Mouse (Mus musculus) forebrain, embryonic 10.5 days (tissue): ENCODE measurements around the gene Msx3. TPM values are rescaled to one million over a fixed set of nuclear protein-coding genes. Genes with fewer than 3 reads are reported as not detected.

Experiments used
- DNase-seq: peaks from one replicate; pipeline ENCODE4 v3.0.0-alpha.2; 2017; ENCODE audit warnings: low spot score; ENCODE audit errors: extremely low spot score
- H3K27ac ChIP-seq: fragments of 300-500 bp; sonication (generic); 2 replicates; pipeline ENCODE4 v1.5.1; 2016; ENCODE audit warnings: mild to moderate bottlenecking
- H3K27me3 ChIP-seq: fragments of 300-500 bp; sonication (generic); 2 replicates; pipeline ENCODE4 v1.6.1; 2016; ENCODE audit warnings: mild to moderate bottlenecking; ENCODE audit not compliant: poor library complexity, severe bottlenecking
- H3K36me3 ChIP-seq: fragments of 300-500 bp; sonication (generic); replicated peaks from 2 replicates; pipeline ENCODE4 v1.6.1; 2016; ENCODE audit warnings: mild to moderate bottlenecking, moderate library complexity
- H3K4me1 ChIP-seq: fragments of 300-500 bp; sonication (generic); 2 replicates; pipeline ENCODE4 v1.6.1; 2016
- H3K4me3 ChIP-seq: fragments of 300-500 bp; sonication (generic); 2 replicates; pipeline ENCODE4 v1.5.1; 2016; ENCODE audit warnings: mild to moderate bottlenecking, moderate library complexity
- H3K9me3 ChIP-seq: fragments of 300-500 bp; sonication (generic); 2 replicates; pipeline ENCODE4 v1.6.1; 2016; ENCODE audit warnings: mild to moderate bottlenecking, moderate library complexity
- WGBS: fragments of 180-500 bp; shearing (Covaris S2); methylation state at CpG from one replicate; pipeline ENCODE4 v1.1.7; 2016; 5-methylcytosine and 5-hydroxymethylcytosine counted together
- polyA plus RNA-seq: library from polyadenylated mRNA; unstranded; fragments of >200 nt; fragmentation: Nextera tagmentation; extraction: Ambion mirVana; gene quantifications from 2 replicates; pipeline ENCODE4 v1.2.1, GENCODE M21; 2016

The Msx3 gene
- polyA plus RNA-seq, 1 experiment from 2014 or later = 0.69 TPM

DNA sequence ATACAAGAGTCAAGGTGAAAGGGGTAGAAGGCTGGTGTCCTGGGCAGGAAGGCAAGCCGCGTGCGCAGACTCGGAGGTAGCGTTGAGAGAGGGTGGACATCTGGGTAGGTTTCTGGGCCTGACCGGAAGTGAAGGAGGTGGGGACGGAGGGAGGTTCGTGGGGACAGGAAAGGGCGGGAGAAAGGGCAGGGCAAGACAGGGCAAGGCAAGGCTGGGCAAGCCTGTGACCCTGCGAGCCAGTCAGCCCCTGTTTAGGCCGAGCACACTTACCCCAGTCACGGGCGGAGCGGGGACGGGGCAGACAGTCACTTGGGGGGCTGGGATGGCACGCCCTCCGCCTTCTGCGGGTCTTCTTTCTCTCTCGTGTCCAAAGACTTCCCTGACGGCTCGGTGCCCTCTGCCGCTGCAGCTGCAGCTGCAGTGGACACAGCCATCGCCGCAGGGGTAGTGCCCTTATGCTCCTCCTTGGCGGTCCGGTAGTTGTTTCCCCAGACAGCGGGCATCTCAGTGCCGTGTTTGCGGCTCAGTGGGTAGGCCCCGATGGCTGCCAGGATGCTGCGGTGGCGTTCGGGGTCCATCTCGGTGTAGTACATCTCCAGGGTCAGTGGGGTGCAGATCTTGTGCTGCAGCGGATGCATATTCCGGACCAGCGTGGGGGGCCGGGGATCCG lies 21.3 kb upstream of the Msx3 start:
- Histone ChIP-seq H3K9me3 (no peaks in the 10 kb centered on the region), H3K27ac (peak overlapping the region; percentile 65), H3K4me3 (peak overlapping the region; percentile 42), H3K4me1 (peaks cover 10% of the 10 kb centered on the region), H3K27me3 (peaks cover 88% of the 10 kb centered on the region), H3K36me3 (no peaks in the 10 kb centered on the region)
- DNase-seq = no peak
- WGBS = 28% methylated on average over 39 of the region's 39 CpGs

DNA sequence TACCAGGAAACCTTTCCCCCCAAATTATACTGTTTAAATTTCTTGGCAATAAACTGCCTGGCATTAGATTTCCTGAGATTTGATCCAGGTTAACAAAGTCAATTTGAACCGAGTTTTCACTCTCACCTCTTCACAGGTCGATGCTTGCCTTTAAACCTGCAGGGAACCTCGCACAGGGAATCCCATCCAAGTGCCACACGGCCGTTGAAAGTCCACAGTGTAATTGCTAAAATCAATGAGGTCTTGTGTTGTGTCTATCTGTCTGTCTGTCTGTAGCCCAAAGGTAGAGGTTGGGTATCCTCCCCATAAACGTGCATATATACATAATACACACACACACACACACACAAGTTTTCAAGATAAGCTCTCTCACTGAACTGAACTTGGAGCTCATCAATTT lies 18.5 kb upstream of the Msx3 start:
- 76% methylated on average over 6 of the region's 6 CpGs for WGBS
- peaks cover 28% of the 10 kb centered on the region for H3K4me1 ChIP-seq
- no peak for DNase-seq
- H3K27ac ChIP-seq = no peak overlapping the region
- no peaks in the 10 kb centered on the region for H3K36me3 ChIP-seq
- H3K4me3 ChIP-seq = no peak overlapping the region
- peaks cover 98% of the 10 kb centered on the region for H3K27me3 ChIP-seq
- H3K9me3 ChIP-seq = no peaks in the 10 kb centered on the region

DNA sequence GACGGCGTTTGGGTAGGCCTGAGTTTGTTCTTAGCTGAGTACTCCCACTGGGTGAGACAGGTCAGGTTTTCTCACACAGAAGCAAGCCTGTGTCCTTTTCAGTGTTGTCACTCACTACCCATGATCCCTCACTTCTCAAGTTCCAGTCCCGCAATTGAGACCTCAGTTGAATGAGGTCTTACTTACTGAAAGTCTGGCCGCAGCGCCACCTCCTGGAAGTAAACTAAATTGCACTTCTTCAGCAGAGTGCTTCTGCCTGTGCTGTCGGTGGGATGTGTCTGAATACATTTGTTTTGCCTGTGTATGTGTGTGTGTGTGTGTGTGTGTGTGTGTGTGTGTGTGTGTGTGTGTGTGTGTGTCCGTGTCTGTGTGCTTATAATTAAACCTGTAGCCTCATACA lies 14.2 kb upstream of the Msx3 start:
- peak; percentile 74 for DNase-seq
- Histone ChIP-seq H3K4me1 (peaks cover 62% of the 10 kb centered on the region), H3K9me3 (no peaks in the 10 kb centered on the region), H3K27me3 (peaks cover 100% of the 10 kb centered on the region), H3K27ac (no peak overlapping the region), H3K36me3 (no peaks in the 10 kb centered on the region), H3K4me3 (no peak overlapping the region)
- 17% methylated on average over 7 of the region's 7 CpGs for WGBS

DNA sequence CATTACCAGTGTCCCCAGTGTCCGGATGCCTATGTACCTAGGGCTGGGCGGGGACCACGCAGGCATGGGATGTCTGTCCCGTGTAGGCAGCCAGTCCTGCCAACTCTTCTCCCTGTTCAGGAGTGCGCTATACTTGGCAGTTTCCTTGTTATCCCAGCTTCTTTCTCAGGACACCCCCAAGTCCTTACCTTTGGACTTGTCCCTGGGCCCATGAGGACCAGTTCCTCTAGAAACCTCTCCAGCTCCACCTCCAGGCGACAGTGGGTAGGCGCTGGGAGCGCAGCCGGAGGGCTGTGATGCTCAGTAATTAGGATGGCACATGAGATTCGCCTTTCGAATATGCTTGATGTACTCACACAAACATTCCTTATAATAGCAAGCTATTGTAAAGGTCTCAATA lies 13.4 kb upstream of the Msx3 start:
- Histone ChIP-seq H3K27ac (peak overlapping the region; percentile 88), H3K27me3 (peaks cover 100% of the 10 kb centered on the region), H3K4me1 (peaks cover 70% of the 10 kb centered on the region), H3K36me3 (no peaks in the 10 kb centered on the region), H3K4me3 (peak overlapping the region; percentile 54), H3K9me3 (no peaks in the 10 kb centered on the region)
- WGBS = 10% methylated on average over 11 of the region's 11 CpGs
- DNase-seq = no peak

DNA sequence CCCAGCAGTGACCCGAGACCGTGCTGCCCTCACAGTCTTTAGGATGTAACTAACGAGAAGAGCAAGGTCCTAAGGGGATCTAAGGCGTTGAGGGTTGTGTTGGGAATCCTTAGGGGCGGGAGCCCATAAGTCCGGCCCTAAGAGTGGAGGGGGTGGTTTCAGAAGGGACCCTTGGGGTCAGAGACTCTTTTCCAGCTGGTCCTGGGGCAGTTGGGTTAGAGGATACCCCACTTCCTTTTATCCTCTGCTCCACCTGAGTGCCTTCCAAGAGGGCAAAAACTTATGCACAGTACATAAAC lies 12.9 kb upstream of the Msx3 start:
- 0% methylated on average over 6 of the region's 6 CpGs for WGBS
- no peak for DNase-seq

DNA sequence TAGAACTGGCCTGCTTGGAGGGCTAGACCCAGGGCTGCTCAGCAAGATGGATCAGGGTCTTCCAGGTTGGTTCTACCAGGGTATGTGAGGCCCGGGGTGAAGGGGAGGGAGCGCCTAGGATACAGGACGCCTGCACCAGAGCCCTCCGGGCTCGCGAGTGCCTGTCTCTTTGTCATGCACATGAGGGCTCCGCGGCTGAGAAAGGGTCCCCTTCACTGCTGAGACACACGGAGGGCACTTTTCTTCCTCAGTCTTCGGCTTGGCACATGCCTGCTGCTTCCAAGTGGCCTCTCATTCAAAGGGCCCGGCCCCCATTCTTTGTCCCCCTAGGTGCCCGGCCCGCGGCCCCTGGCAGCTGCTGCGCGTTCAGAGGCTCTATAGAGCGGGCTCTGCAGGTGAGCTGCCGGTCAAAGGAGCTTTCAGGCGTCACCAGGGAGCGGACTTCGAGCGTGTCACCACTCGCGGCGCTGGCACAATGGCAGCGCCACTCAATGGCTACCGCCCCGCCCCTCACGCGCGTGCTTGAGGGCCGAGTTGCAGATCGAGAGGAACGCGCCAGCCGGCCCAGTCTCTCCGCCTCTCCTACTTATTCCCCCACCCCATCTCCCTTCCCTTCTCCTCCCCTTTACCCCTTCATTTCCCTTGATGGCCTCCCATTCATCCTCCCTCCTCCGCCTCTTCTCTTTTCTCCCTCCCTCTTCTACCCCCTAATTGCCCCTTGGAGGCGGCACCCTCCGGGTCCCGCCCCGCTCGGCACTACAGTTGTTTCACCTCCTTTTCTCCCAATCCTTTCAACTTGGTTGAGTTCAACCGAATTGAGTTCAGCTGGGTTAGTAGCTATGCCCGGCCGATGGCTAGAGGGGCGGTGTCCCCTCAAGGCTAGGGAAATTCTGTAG lies 12.3 kb upstream of the Msx3 start:
- no peaks in the 10 kb centered on the region for H3K9me3 ChIP-seq
- H3K27me3 ChIP-seq = peaks cover 100% of the 10 kb centered on the region
- H3K4me3 ChIP-seq = peak overlapping the region; percentile 54
- H3K4me1 ChIP-seq = peaks cover 82% of the 10 kb centered on the region
- WGBS = under 1% methylated on average over 47 of the region's 47 CpGs
- H3K36me3 ChIP-seq = no peaks in the 10 kb centered on the region
- DNase-seq = peak; percentile 85
- peak overlapping the region; percentile 88 for H3K27ac ChIP-seq

More for the DNA sequence above, 12.9 kb upstream of the Msx3 start:
- Histone ChIP-seq H3K9me3 (no peaks in the 10 kb centered on the region), H3K27me3 (peaks cover 100% of the 10 kb centered on the region), H3K4me3 (peak overlapping the region; percentile 54), H3K27ac (peak overlapping the region; percentile 88), H3K36me3 (no peaks in the 10 kb centered on the region), H3K4me1 (peaks cover 76% of the 10 kb centered on the region)

DNA sequence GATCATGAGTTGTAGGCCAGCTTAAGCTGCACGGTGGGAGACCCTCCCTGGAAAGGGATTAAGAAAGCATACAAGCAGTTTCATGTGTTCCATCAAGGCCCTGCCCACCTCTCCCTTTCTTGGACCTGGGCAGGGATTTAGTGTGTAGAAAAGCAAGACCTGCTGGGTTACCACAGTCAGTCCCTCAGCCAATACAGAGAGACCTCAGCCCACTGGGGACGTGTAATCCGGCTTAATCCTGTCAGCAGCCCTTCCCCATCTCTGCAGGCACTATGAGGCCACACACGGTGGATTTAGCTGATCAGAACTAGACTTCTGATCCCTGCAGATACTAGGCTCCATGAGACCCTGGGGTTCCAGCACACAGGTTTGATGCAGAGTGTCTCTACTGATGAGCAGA lies 10.7 kb upstream of the Msx3 start:
- peaks cover 100% of the 10 kb centered on the region for H3K27me3 ChIP-seq

DNA sequence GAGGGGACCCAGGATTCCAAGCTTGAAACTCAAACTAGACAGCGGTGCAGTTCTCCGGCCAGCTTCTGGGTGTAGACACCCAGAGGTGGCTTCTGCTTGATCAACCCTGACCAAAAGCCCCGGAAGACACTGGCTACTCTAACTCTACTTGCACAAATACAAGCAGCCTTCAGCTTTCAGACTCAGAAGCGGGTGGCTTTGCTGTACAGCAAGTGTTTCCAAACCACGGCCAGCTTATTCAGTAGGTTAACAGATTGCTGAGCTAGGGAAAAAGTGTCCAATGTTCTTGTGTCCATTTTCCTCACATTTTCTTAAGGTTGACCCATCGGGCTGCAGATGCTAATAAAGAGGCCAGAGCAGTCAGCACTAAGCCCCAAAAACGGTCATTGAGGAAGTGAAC lies 9.6 kb upstream of the Msx3 start:
- no peak for DNase-seq
- peaks cover 74% of the 10 kb centered on the region for H3K4me1 ChIP-seq
- WGBS = 10% methylated on average over 7 of the region's 7 CpGs
- peaks cover 100% of the 10 kb centered on the region for H3K27me3 ChIP-seq
- H3K4me3 ChIP-seq = peak overlapping the region; percentile 55
- H3K36me3 ChIP-seq = no peaks in the 10 kb centered on the region
- peaks cover 7% of the 10 kb centered on the region; the same call in 1 of the 2 replicates for H3K9me3 ChIP-seq
- peak overlapping the region; percentile 91 for H3K27ac ChIP-seq

More for the DNA sequence above, 10.7 kb upstream of the Msx3 start:
- no peaks in the 10 kb centered on the region for H3K36me3 ChIP-seq
- peak; percentile 46 for DNase-seq
- peak overlapping the region; percentile 88; the same call in 1 of the 2 replicates for H3K27ac ChIP-seq
- H3K4me3 ChIP-seq = no peak overlapping the region
- peaks cover 7% of the 10 kb centered on the region; the same call in 1 of the 2 replicates for H3K9me3 ChIP-seq
- H3K4me1 ChIP-seq = peaks cover 76% of the 10 kb centered on the region
- WGBS = 11% methylated on average over 4 of the region's 4 CpGs

DNA sequence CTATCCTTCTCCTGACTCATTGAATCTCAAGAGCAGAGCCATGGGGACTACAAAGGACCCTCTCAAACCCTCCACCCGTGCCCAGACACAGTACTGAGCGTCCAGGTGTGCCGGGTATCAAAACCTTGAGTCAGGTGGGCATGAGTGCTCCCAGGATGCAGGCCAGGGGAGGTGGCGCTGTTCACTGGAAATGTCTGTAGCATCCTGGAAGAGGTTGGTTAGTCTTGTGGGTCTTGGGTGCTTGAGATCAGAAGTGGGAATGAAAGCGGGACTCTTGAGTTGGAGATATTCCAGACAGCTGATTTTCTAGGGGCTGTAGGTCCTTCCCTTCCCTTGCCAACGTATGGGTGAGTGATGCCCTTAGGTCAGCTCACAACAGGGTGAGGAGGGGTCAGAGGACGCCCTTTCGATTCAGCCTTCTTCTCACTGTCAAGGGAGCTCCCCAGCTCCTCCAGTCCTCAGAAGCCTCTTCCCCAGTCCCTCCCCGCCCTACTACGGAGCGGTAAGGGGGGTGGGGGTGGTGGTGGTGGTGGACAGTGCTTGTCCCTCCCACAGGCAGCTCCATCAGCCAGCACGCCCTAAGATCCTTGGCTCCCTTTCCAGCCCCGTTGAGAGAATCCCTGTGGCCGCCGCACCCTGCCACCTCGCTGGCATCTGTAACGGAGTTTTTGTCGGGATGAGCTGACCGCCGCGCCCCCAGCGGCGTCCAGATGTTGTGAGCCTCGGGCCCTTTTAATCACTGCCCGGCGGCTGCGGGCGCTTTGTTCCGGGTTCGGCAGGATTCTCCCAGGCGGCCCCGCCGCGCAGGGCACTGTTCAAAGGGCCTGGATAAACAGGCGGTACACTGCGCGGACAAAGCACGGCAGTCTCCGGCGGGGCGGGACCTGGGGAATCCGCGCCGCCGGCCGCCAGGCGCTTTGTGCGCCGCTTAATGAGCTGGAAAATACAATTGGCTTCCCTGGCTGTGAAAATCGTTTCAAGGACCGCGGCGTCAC lies 8.8 kb upstream of the Msx3 start:
- H3K4me3 ChIP-seq = peak overlapping the region; percentile 55
- H3K27me3 ChIP-seq = peaks cover 100% of the 10 kb centered on the region
- H3K27ac ChIP-seq = peak overlapping the region; percentile 91
- peak; percentile 90 for DNase-seq
- no peaks in the 10 kb centered on the region for H3K36me3 ChIP-seq
- H3K9me3 ChIP-seq = peaks cover 7% of the 10 kb centered on the region; the same call in 1 of the 2 replicates
- WGBS = 2% methylated on average over 53 of the region's 53 CpGs
- peaks cover 67% of the 10 kb centered on the region for H3K4me1 ChIP-seq

DNA sequence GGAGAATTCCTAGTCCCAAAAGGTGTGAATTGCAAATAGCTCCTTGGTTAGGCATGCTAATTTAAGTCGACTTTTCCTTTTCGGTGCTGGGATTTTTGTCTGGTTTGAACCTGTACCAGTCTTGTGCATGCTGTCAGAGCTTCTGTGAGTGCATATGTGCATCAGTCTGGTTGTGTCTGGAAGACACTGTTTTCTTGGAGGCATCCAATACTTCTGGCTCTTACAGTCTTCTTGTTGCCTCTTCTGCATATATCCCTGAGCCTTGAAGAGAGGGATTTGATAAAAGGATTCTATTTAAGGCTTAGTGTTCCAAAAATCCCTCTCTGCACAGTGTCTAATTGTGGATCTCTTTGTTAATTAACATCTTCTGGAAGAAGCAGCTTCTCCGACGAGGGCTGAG lies 5.2 kb upstream of the Msx3 start:
- Histone ChIP-seq H3K9me3 (peaks cover 7% of the 10 kb centered on the region; the same call in 1 of the 2 replicates), H3K27me3 (peaks cover 100% of the 10 kb centered on the region), H3K4me1 (peaks cover 42% of the 10 kb centered on the region), H3K27ac (no peak overlapping the region), H3K4me3 (no peak overlapping the region), H3K36me3 (no peaks in the 10 kb centered on the region)
- DNase-seq = no peak
- 78% methylated on average over 4 of the region's 4 CpGs for WGBS

DNA sequence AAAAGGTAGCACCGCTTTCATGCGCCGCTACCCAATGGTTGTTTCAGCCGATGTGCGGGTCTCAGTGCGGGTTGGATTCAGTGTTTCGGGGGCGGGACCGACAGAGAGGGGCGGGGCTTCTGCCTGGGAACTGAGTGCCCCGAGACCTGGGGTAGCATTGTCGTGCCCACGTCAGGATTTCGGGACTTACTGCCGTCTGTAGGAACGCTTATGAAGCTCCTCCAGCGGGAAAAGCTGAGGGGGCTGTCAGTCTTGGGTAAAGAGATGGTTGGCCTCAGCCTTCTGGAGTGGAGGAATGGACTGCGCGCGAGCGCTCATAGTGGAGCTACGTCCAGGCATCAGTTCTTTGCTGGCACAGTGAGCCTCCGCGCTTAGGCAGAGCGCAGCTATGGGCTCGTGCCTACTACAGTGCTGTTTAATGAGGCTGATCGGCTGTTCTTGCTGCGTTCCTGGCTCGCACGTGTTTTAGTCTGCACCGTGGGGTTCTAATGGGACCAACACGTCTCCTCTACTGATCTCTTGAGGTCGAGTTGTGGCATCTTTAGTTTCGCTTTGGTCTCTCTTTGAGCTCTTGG lies 313 bp upstream of the Msx3 start:
- peak; percentile 59 for DNase-seq
- peak overlapping the region; percentile 47 for H3K4me3 ChIP-seq
- H3K27ac ChIP-seq = no peak overlapping the region
- peaks cover 100% of the 10 kb centered on the region for H3K27me3 ChIP-seq
- H3K9me3 ChIP-seq = no peaks in the 10 kb centered on the region
- under 1% methylated on average over 34 of the region's 34 CpGs for WGBS
- no peaks in the 10 kb centered on the region for H3K36me3 ChIP-seq
- H3K4me1 ChIP-seq = peaks cover 29% of the 10 kb centered on the region

DNA sequence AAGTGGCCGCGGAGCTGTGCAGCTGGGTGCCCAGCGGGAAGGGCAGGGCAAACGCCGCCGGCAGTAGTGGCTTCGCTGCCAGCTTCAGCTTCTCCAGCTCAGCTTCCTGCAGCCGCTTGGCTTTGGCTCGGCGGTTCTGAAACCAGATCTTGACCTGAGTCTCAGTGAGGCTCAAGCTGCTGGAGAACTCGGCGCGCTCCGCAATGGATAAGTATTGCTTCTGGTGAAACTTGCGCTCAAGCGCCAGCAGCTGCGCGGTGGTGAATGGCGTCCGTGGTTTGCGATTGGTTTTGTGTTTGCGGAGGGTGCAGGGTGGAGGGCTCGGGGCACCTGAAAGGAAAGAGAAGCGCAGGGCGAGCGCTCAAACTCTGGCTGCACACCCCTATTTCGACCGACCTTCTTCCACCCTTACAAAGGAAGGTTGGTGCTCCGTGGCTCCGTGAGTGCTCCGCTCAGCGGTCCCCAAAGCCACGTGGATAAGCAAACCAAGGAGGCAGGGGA lies 1.0 kb downstream of the Msx3 start:
- no peak for DNase-seq
- no peaks in the 10 kb centered on the region for H3K36me3 ChIP-seq
- peak overlapping the region; percentile 47 for H3K4me3 ChIP-seq
- peaks cover 29% of the 10 kb centered on the region for H3K4me1 ChIP-seq
- H3K27me3 ChIP-seq = peaks cover 100% of the 10 kb centered on the region
- 0 out of 2 replicates have a peak overlapping the region, but pooled peaks have one; percentile 26 for H3K27ac ChIP-seq
- no peaks in the 10 kb centered on the region for H3K9me3 ChIP-seq
- under 1% methylated on average over 33 of the region's 33 CpGs for WGBS
